Mouse (Mus musculus): ENCODE measurements at regions not wholly inside any gene's neighbourhood (a gene's known extent, or its start where the extent isn't known, plus 50 kb on each side); places are given as distances from the start of the nearest gene placed in this dataset.

GRCm38 (mm10) chr13:60044876-60045275 lies 132.3 kb downstream of the Gas1 start:
- Histone ChIP-seq H3K9me3 (replicated peaks; ENCODE audit: low read length) (peaks cover 84% of the 10 kb centered on the region), H3K4me2 (ENCODE audit: insufficient read depth, low read depth, poor library complexity, severe bottlenecking) (no peak overlapping the region), H3K79me2 (replicated peaks; ENCODE audit: control insufficient read depth, extremely low read depth, insufficient read depth, poor library complexity, severe bottlenecking) (no peaks in the 10 kb centered on the region), H3K9ac (ENCODE audit: insufficient read depth, low read depth) (no peak overlapping the region), H3K4me3 (replicated peaks in 1 of 3; ENCODE audit: low read depth in 2 of 3, low read length in 2 of 3, poor library complexity in 1 of 3) (no peak overlapping the region), H3K4me1 (ENCODE audit: control insufficient read depth in 1 of 2, insufficient read depth in 2 of 2) (no peaks in the 10 kb centered on the region), H3K36me3 (replicated peaks in 1 of 2; ENCODE audit: control insufficient read depth in 1 of 2, insufficient read depth in 1 of 2, low read length in 1 of 2) (no peaks in the 10 kb centered on the region), H3K27me3 (replicated peaks) (no peaks in the 10 kb centered on the region), H3K27ac (ENCODE audit: insufficient read depth, low read depth) (no peak overlapping the region)
- in situ Hi-C loops (cut with MboI; ENCODE audit: low pct_ligation_motif_present, low pct_unique_long_range_greater_than_20kb, low sequenced_read_pairs) (no loop called here), dilution Hi-C loops (cut with MboI; ENCODE audit: extremely low pct_ligation_motif_present, extremely low pct_unique_long_range_greater_than_20kb, low sequenced_read_pairs) (no loop called here)
- no peak for DNase-seq (ENCODE audit: extremely low read depth)
- TF ChIP-seq CTCF (conservative IDR thresholded peaks at IDR 0.05 in 1 of 2, IDR thresholded peaks at IDR 0.05 in 1 of 2; ENCODE audit: low read depth in 2 of 2, low read length in 2 of 2) (no peak), ELF1 (IDR thresholded peaks at IDR 0.05; ENCODE audit: low read depth, low read length) (no peak), SIN3A (IDR thresholded peaks at IDR 0.05; ENCODE audit: low read length) (no peak), KAT2A (IDR thresholded peaks at IDR 0.05; ENCODE audit: insufficient replicate concordance, low read length) (no peak), RCOR1 (conservative IDR thresholded peaks at IDR 0.05; ENCODE audit: low read depth, low read length) (no peak), ZMIZ1 (IDR thresholded peaks at IDR 0.05; ENCODE audit: low read depth, low read length) (no peak), SMC3 (IDR thresholded peaks at IDR 0.05; ENCODE audit: low read depth, low read length) (no peak), MAX (IDR thresholded peaks at IDR 0.05; ENCODE audit: low read length) (no peak), NRF1 (IDR thresholded peaks at IDR 0.05; ENCODE audit: low read depth, low read length) (no peak), GABPA (IDR thresholded peaks at IDR 0.05; ENCODE audit: insufficient replicate concordance, low read depth, low read length) (no peak), MAFK (IDR thresholded peaks at IDR 0.05; ENCODE audit: insufficient replicate concordance, low read length) (no peak), IRF4 (IDR thresholded peaks at IDR 0.05; ENCODE audit: low read depth, low read length) (no peak), RAD21 (IDR thresholded peaks at IDR 0.05; ENCODE audit: low read depth, low read length) (no peak), CHD2 (IDR thresholded peaks at IDR 0.05; ENCODE audit: low read length) (no peak), CHD1 (IDR thresholded peaks at IDR 0.05; ENCODE audit: low read depth, low read length) (no peak)

DNA sequence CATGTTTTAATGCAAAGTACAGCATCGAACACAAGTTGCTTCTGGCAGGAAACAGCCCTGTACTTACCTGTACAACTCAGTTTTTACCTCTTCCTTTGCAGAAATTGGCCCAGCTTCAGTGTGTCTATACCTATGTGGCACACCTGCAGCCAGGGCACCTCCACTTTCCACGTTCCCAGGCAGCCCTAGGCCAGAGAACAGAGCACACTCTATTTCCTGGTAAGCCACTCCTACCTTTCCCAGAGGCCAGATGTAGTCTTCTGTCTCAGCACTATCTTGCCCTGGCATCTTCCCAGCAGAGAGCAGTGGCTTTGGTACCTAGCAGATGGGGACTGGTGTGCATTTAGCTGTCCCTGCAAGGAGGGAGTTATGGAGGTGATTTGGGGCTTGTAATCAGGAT lies 134.7 kb downstream of the Gas1 start:
- H3K27me3 ChIP-seq (replicated peaks), result no peaks in the 10 kb centered on the region
- in situ Hi-C loops (cut with MboI; ENCODE audit: low pct_ligation_motif_present, low pct_unique_long_range_greater_than_20kb, low sequenced_read_pairs), result no loop called here
- H3K9me3 ChIP-seq (replicated peaks; ENCODE audit: low read length), result peaks cover 87% of the 10 kb centered on the region
- H3K79me2 ChIP-seq (replicated peaks; ENCODE audit: control insufficient read depth, extremely low read depth, insufficient read depth, poor library complexity, severe bottlenecking), result no peaks in the 10 kb centered on the region
- H3K4me2 ChIP-seq (ENCODE audit: insufficient read depth, low read depth, poor library complexity, severe bottlenecking), result no peak overlapping the region
- H3K4me1 ChIP-seq (ENCODE audit: control insufficient read depth in 1 of 2, insufficient read depth in 2 of 2), result no peaks in the 10 kb centered on the region
- H3K27ac ChIP-seq (ENCODE audit: insufficient read depth, low read depth), result no peak overlapping the region
- no peaks in the 10 kb centered on the region for H3K36me3 ChIP-seq (replicated peaks in 1 of 2; ENCODE audit: control insufficient read depth in 1 of 2, insufficient read depth in 1 of 2, low read length in 1 of 2)
- no peak for DNase-seq (ENCODE audit: extremely low read depth)
- dilution Hi-C loops (cut with MboI; ENCODE audit: extremely low pct_ligation_motif_present, extremely low pct_unique_long_range_greater_than_20kb, low sequenced_read_pairs), result no loop called here
- H3K4me3 ChIP-seq (replicated peaks in 1 of 3; ENCODE audit: low read depth in 2 of 3, low read length in 2 of 3, poor library complexity in 1 of 3), result no peak overlapping the region
- H3K9ac ChIP-seq (ENCODE audit: insufficient read depth, low read depth), result no peak overlapping the region
- no peak for TF ChIP-seq RCOR1 (conservative IDR thresholded peaks at IDR 0.05; ENCODE audit: low read depth, low read length)
- no peak for TF ChIP-seq USF1 (IDR thresholded peaks at IDR 0.05; ENCODE audit: low read depth, low read length)
- no peak for TF ChIP-seq CTCF (conservative IDR thresholded peaks at IDR 0.05 in 1 of 2, IDR thresholded peaks at IDR 0.05 in 1 of 2; ENCODE audit: low read depth in 2 of 2, low read length in 2 of 2)
- no peak for TF ChIP-seq TCF12 (IDR thresholded peaks at IDR 0.05; ENCODE audit: low read depth, low read length)
- TF ChIP-seq EP300 (IDR thresholded peaks at IDR 0.05; ENCODE audit: low read length), result no peak
- TF ChIP-seq ZKSCAN1 (IDR thresholded peaks at IDR 0.05; ENCODE audit: borderline replicate concordance, low read depth, low read length), result no peak
- TF ChIP-seq RAD21 (IDR thresholded peaks at IDR 0.05; ENCODE audit: low read depth, low read length), result no peak
- no peak for TF ChIP-seq PAX5 (IDR thresholded peaks at IDR 0.05; ENCODE audit: low read length)
- no peak for TF ChIP-seq BHLHE40 (IDR thresholded peaks at IDR 0.05; ENCODE audit: low read depth, low read length)
- TF ChIP-seq CHD1 (IDR thresholded peaks at IDR 0.05; ENCODE audit: low read depth, low read length), result no peak
- TF ChIP-seq IRF4 (IDR thresholded peaks at IDR 0.05; ENCODE audit: low read depth, low read length), result no peak
- TF ChIP-seq POLR2A (IDR thresholded peaks at IDR 0.05; ENCODE audit: low read depth, low read length), result no peak
- TF ChIP-seq ELF1 (IDR thresholded peaks at IDR 0.05; ENCODE audit: low read depth, low read length), result no peak
- no peak for TF ChIP-seq ZC3H11A (IDR thresholded peaks at IDR 0.05; ENCODE audit: low read depth, low read length)
- no peak for TF ChIP-seq HCFC1 (IDR thresholded peaks at IDR 0.05; ENCODE audit: low read depth, low read length)
- no peak for TF ChIP-seq SMC3 (IDR thresholded peaks at IDR 0.05; ENCODE audit: low read depth, low read length)
- no peak for TF ChIP-seq MAFK (IDR thresholded peaks at IDR 0.05; ENCODE audit: insufficient replicate concordance, low read length)
- no peak for TF ChIP-seq KAT2A (IDR thresholded peaks at IDR 0.05; ENCODE audit: insufficient replicate concordance, low read length)
- no peak for TF ChIP-seq NELFE (IDR thresholded peaks at IDR 0.05; ENCODE audit: low read depth, low read length)
- TF ChIP-seq MAZ (IDR thresholded peaks at IDR 0.05; ENCODE audit: low read depth, low read length), result no peak

Measured in CH12.LX (cell line).